Mouse (Mus musculus) myocyte (in vitro differentiated cells): ENCODE measurements at regions not wholly inside any gene's neighbourhood (a gene's known extent, or its start where the extent isn't known, plus 50 kb on each side); places are given as distances from the start of the nearest gene placed in this dataset.

ENCODE experiments used
- E2F4 ChIP-seq: IDR thresholded peaks from one replicate; pipeline ENCODE4 v1.6.1; 2011; ENCODE audit warnings: mild to moderate bottlenecking, control low read depth, moderate library complexity; ENCODE audit not compliant: insufficient read depth
- MAX ChIP-seq: IDR thresholded peaks from one replicate; pipeline ENCODE4 v1.6.1; 2011; ENCODE audit warnings: low read depth, mild to moderate bottlenecking, control low read depth
- MYOD1 ChIP-seq, 3 experiments: IDR thresholded peaks; one replicate each; pipeline ENCODE4 v1.6.1; 2011; ENCODE audit warnings: control low read depth in 2 of 3, low read depth in 2 of 3, mild to moderate bottlenecking in 2 of 3, moderate library complexity in 1 of 3; ENCODE audit not compliant: insufficient read length in 2 of 3, control insufficient read depth in 1 of 3
- MYOG ChIP-seq, 3 experiments: IDR thresholded peaks; one replicate each; pipeline ENCODE4 v1.6.1; 2011; ENCODE audit warnings: control low read depth in 2 of 3, low read depth in 2 of 3, mild to moderate bottlenecking in 2 of 3; ENCODE audit not compliant: insufficient read length in 2 of 3, control insufficient read depth in 1 of 3, insufficient read depth in 1 of 3
- POLR2A ChIP-seq: IDR thresholded peaks from one replicate; pipeline ENCODE4 v1.6.1; 2011; ENCODE audit warnings: low read depth, mild to moderate bottlenecking, control low read depth, moderate library complexity; ENCODE audit not compliant: insufficient read length
- POLR2AphosphoS2 ChIP-seq: IDR thresholded peaks from one replicate; pipeline ENCODE4 v1.6.1; 2011; ENCODE audit warnings: low read depth, control low read depth; ENCODE audit not compliant: insufficient read length
- REST ChIP-seq: IDR thresholded peaks from one replicate; pipeline ENCODE4 v1.6.1; 2011; ENCODE audit warnings: mild to moderate bottlenecking, control low read depth, moderate library complexity; ENCODE audit not compliant: insufficient read depth, insufficient read length
- TCF12 ChIP-seq: IDR thresholded peaks from one replicate; pipeline ENCODE4 v1.6.1; 2011; ENCODE audit warnings: mild to moderate bottlenecking, control low read depth; ENCODE audit not compliant: poor library complexity, insufficient read depth, severe bottlenecking
- USF1 ChIP-seq: IDR thresholded peaks from one replicate; pipeline ENCODE4 v1.6.1; 2011; ENCODE audit warnings: low read depth, mild to moderate bottlenecking, control low read depth, moderate library complexity

GRCm38 (mm10) chr12:70774006-70774405 is 51.3 kb upstream of the Frmd6 start:
- TF ChIP-seq POLR2A (no peak), TCF12 (no peak), POLR2AphosphoS2 (no peak), USF1 (no peak), MAX (no peak), MYOD1 (IDR thresholded peaks at IDR 0.05; ENCODE audit: control insufficient read depth in 1 of 3, insufficient read length in 2 of 3, low read depth in 2 of 3) (no peak), MYOG (IDR thresholded peaks at IDR 0.05; ENCODE audit: control insufficient read depth in 1 of 3, insufficient read depth in 1 of 3, insufficient read length in 2 of 3, low read depth in 2 of 3) (no peak), E2F4 (no peak), REST (no peak)
